Mouse (Mus musculus) megakaryocyte, embryonic 14.5 days (primary cell): ENCODE measurements around the gene Tex33.

Source experiments
- FLI1 ChIP-seq: IDR thresholded peaks from 2 replicates; pipeline ENCODE4 v1.6.1; 2012; ENCODE audit warnings: low read length, inconsistent platforms, mixed read lengths
- GATA1 ChIP-seq: IDR thresholded peaks from 3 replicates; pipeline ENCODE4 v1.6.1; 2012; ENCODE audit warnings: mixed read lengths, low read length, inconsistent platforms, borderline replicate concordance

DNA sequence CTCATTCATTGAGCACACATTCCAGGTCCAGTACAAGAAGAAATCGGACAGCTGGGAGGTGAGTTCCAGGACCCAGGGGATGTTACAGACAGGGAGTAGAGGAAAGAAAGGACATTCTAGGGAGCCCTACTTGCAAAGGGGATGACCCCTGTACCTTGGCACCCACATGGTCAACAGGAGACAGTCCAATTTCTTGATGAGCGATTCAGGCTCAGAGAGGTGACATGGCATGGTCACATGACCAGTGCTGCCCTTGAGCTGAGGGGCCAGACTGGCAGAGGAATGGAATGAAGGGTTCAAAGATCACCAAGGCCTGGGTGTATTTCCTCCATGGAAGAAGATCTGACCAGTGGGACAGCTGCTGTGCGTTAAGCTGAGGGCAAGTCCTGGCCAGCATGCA, 51.1 kb downstream of the Tex33 start:
- TF ChIP-seq FLI1 (no peak), GATA1 (no peak)
